Mouse (Mus musculus): ENCODE results near the gene Slc44a5.

GRCm38 (mm10) chr3:154136501-154136900, 163.3 kb downstream of the Slc44a5 start:
- TF ChIP-seq CTCF (conservative IDR thresholded peaks at IDR 0.05; ENCODE audit: low read length) (no peak), NANOG (IDR thresholded peaks at IDR 0.05; ENCODE audit: borderline replicate concordance, low read length) (no peak)

Data from E14TG2a.4 (cell line).